Mouse (Mus musculus): Measurements from ENCODE around the gene Serpine1. TPM values are rescaled to one million over a fixed set of nuclear protein-coding genes. Genes with fewer than 3 reads are reported as not detected.

The Serpine1 gene
- polyA plus RNA-seq, 1 experiment: not detected

DNA sequence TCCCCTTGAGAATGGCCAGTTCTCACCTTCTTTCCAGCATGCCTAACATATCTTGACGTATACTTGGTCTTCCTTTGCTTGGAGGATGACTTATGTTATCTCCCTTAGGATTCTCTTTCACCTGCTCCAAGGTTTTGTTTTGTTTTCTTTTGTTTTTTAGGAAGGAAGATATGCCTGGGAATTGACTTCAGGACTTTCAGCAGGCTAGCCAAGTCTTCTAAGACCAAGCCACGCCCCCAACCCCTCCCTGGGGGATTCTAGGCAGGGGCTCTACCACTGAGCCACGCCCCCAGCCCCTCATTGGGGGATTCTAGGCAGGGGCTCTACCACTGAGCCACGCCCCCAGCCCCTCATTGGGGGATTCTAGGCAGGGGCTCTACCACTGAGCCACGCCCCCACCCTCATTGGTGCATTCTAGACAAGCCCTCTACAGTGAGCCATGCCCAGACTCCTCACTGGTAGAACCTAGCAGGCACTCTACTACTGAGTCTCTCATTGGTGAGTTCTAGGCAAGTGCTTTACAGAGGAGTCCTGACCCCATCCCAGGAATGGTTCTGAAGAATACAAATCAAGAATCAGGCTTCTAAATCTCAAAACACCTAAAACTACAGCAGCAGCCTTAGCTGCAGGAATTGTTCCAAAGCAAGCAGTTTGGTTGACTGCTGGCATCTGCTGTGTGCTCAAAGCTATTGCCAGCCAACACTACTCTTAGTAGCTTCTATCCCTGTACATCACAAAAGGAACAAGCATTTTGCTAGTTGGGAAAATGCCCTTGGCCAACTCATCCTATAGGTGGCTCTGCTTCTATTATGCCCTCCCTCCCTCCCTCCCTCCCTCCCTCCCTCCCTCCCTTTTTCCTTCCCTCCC is 39.7 kb upstream of the Serpine1 start:
- Histone ChIP-seq H3K9me3 (ENCODE audit: control insufficient read depth, low read length) (peaks cover 63% of the 10 kb centered on the region), H3K4me1 (ENCODE audit: control insufficient read depth) (peaks cover 48% of the 10 kb centered on the region), H3K27me3 (ENCODE audit: control insufficient read depth) (peaks cover 37% of the 10 kb centered on the region; the same call in 1 of the 2 replicates), H3K36me3 (ENCODE audit: control insufficient read depth) (peaks cover 56% of the 10 kb centered on the region), H3K4me3 (replicated peaks) (no peak overlapping the region)
- TF ChIP-seq GATA1 (IDR thresholded peaks at IDR 0.05; ENCODE audit: low read length): no peak
- no peak for TF ChIP-seq TAL1 (IDR thresholded peaks at IDR 0.05; ENCODE audit: low read length)

DNA sequence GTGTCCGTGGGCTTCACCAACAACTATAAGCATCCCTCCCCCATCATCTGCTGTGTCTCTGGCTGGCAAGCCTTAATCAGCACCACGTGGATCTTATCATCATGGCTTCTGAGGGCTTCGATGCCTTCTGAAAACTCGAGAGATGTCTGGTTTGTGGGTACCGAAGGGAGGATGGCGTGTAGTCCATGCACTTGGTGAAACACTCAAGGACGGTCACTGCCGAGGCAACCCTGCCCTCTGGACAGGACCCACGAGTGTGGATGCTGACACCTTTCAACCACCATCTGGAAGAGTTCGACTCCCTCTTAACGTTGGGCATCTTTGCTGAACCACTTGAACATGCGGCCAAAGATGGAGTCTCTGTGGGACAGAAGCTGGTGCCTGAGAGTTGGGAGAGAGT is 38.8 kb upstream of the Serpine1 start:
- Histone ChIP-seq H3K36me3 (ENCODE audit: control insufficient read depth) (peaks cover 62% of the 10 kb centered on the region), H3K4me1 (ENCODE audit: control insufficient read depth) (peaks cover 50% of the 10 kb centered on the region), H3K4me3 (replicated peaks) (no peak overlapping the region), H3K27me3 (ENCODE audit: control insufficient read depth) (peaks cover 37% of the 10 kb centered on the region; the same call in 1 of the 2 replicates), H3K9me3 (ENCODE audit: control insufficient read depth, low read length) (peaks cover 63% of the 10 kb centered on the region)
- TF ChIP-seq TAL1 (IDR thresholded peaks at IDR 0.05; ENCODE audit: low read length): no peak
- TF ChIP-seq GATA1 (IDR thresholded peaks at IDR 0.05; ENCODE audit: low read length): no peak

DNA sequence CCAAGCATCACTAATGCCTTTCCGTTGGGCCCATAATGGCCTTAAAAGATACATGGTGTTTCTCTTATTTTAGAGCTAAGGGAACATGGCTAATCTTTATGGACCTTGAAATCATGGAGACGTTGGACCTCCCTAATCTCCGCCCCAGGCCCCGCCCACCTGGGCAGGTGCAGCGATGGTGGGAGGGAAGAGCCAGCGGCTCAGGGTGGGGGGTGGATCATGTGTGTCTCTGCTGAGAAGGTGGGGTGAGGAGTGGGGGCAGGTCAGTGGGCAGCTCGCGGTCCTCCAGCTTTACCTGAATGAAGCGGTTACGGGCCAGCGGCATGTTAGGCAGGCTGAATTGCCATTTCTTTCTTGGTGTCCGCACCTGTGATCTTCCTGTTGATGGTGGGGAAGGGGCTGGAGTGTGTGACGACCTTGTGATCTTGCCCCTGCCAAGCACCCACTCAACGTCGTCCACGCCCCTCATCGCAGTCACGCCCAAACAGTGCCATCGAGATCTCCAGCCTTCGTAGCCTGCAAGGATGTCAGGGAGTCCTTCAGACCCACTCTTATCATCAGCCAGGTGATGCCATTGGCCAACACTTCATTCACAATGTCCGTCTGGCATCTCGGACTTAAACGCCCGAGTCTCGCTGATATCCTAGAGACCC is 38.0 kb upstream of the Serpine1 start:
- Histone ChIP-seq H3K27me3 (ENCODE audit: control insufficient read depth) (peaks cover 37% of the 10 kb centered on the region; the same call in 1 of the 2 replicates), H3K4me1 (ENCODE audit: control insufficient read depth) (peaks cover 52% of the 10 kb centered on the region), H3K36me3 (ENCODE audit: control insufficient read depth) (peaks cover 67% of the 10 kb centered on the region), H3K4me3 (replicated peaks) (no peak overlapping the region), H3K9me3 (ENCODE audit: control insufficient read depth, low read length) (peaks cover 61% of the 10 kb centered on the region)
- TF ChIP-seq GATA1 (IDR thresholded peaks at IDR 0.05; ENCODE audit: low read length): no peak
- TF ChIP-seq TAL1 (IDR thresholded peaks at IDR 0.05; ENCODE audit: low read length): no peak

DNA sequence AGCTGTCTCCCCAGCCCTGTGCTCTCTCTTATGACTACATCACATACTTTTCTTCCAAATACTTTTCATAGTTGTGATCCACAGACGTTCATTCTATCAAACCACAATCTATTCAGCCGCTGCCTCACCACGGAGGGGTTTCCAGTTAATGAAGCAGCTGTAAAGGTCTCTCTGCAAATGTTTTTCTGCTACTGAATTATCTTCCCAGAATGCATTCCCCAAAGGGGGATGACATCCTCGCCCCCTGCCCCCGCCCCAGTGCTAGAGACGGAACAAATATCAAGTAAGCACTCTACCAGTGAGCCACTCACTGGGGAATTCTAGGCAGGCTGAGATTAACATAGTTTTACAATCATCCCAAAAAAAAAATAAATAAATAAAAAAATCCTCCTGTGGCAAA is 36.0 kb upstream of the Serpine1 start:
- TF ChIP-seq TAL1 (IDR thresholded peaks at IDR 0.05; ENCODE audit: low read length): no peak
- no peak for TF ChIP-seq GATA1 (IDR thresholded peaks at IDR 0.05; ENCODE audit: low read length)
- H3K4me3 ChIP-seq (replicated peaks): no peak overlapping the region
- H3K36me3 ChIP-seq (ENCODE audit: control insufficient read depth): peaks cover 65% of the 10 kb centered on the region
- H3K4me1 ChIP-seq (ENCODE audit: control insufficient read depth): peaks cover 60% of the 10 kb centered on the region
- peaks cover 56% of the 10 kb centered on the region for H3K9me3 ChIP-seq (ENCODE audit: control insufficient read depth, low read length)
- H3K27me3 ChIP-seq (ENCODE audit: control insufficient read depth): peaks cover 21% of the 10 kb centered on the region; the same call in 1 of the 2 replicates

DNA sequence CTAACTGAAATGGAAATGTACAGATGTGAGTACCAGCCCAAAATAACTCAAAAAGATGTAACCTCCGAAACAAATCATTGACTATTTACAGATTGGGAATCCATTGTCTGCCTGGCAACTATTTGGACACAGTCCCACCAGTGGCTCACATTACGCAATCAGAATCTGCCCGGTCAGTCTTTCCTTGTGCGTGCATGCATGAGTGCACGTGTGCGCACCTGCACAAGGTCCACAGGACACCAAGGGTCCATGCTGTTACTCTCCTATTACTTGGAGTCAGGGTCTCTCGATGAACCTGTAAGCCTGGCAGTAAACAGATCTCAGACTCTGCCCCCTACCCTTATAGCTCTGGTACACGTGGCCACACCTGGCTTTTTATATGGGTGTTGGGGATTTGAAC is 35.6 kb upstream of the Serpine1 start:
- peaks cover 17% of the 10 kb centered on the region; the same call in 1 of the 2 replicates for H3K27me3 ChIP-seq (ENCODE audit: control insufficient read depth)
- TF ChIP-seq TAL1 (IDR thresholded peaks at IDR 0.05; ENCODE audit: low read length) (no peak), GATA1 (IDR thresholded peaks at IDR 0.05; ENCODE audit: low read length) (no peak)
- H3K9me3 ChIP-seq (ENCODE audit: control insufficient read depth, low read length): peaks cover 56% of the 10 kb centered on the region
- no peak overlapping the region for H3K4me3 ChIP-seq (replicated peaks)
- peaks cover 60% of the 10 kb centered on the region for H3K4me1 ChIP-seq (ENCODE audit: control insufficient read depth)
- H3K36me3 ChIP-seq (ENCODE audit: control insufficient read depth): peaks cover 62% of the 10 kb centered on the region

GRCm38 (mm10) chr5:137107024-137107423 is 35.0 kb upstream of the Serpine1 start:
- peaks cover 62% of the 10 kb centered on the region for H3K36me3 ChIP-seq (ENCODE audit: control insufficient read depth)
- peaks cover 14% of the 10 kb centered on the region; the same call in 1 of the 2 replicates for H3K27me3 ChIP-seq (ENCODE audit: control insufficient read depth)
- peaks cover 64% of the 10 kb centered on the region for H3K4me1 ChIP-seq (ENCODE audit: control insufficient read depth)
- peaks cover 56% of the 10 kb centered on the region for H3K9me3 ChIP-seq (ENCODE audit: control insufficient read depth, low read length)
- no peak overlapping the region for H3K4me3 ChIP-seq (replicated peaks)
- TF ChIP-seq TAL1 (IDR thresholded peaks at IDR 0.05; ENCODE audit: low read length): no peak
- no peak for TF ChIP-seq GATA1 (IDR thresholded peaks at IDR 0.05; ENCODE audit: low read length)

DNA sequence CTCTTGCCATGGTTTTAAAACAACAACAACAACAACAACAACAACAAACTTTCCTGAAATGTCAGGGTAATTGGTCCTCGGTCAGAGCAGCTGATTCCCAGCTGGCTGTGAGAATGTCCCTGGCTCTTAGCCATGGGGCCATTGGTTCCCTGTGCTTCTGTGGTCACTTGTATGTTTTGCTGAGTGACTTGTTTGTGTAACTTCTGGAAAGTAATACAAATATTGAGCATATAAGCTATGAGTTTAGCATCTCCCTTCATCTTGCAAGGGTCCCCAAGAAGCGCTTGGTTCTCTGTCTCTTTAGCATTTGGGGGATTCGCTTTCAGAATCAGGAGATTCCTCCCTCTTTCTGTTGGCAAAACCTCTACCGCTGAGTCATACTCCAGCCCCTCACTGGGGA is 34.4 kb upstream of the Serpine1 start:
- no peak overlapping the region for H3K4me3 ChIP-seq (replicated peaks)
- peaks cover 69% of the 10 kb centered on the region for H3K4me1 ChIP-seq (ENCODE audit: control insufficient read depth)
- peaks cover 14% of the 10 kb centered on the region; the same call in 1 of the 2 replicates for H3K27me3 ChIP-seq (ENCODE audit: control insufficient read depth)
- peaks cover 59% of the 10 kb centered on the region for H3K36me3 ChIP-seq (ENCODE audit: control insufficient read depth)
- peaks cover 52% of the 10 kb centered on the region for H3K9me3 ChIP-seq (ENCODE audit: control insufficient read depth, low read length)
- no peak for TF ChIP-seq TAL1 (IDR thresholded peaks at IDR 0.05; ENCODE audit: low read length)
- no peak for TF ChIP-seq GATA1 (IDR thresholded peaks at IDR 0.05; ENCODE audit: low read length)

DNA sequence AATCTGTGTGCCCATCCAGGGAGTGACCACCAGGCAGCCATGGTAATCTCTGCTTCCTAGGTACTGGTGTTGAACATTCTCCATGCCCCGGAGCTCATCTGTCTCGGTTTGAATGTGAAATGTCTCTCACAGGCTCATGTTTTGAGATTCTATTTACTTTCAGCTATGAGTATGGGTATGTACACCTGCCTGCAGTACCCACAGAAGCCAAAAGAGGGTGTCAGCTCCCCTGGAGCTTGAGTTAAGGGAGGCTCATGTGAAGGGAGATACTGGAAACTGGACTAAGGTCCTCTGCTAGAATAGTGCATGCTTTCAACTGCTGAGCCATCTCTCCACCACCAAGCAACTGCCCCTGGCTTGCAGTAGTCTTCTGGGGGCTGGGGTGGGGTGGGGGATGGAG is 31.9 kb upstream of the Serpine1 start:
- peak overlapping the region; percentile 60 for H3K4me3 ChIP-seq (replicated peaks)
- no peak for TF ChIP-seq TAL1 (IDR thresholded peaks at IDR 0.05; ENCODE audit: low read length)
- no peak for TF ChIP-seq GATA1 (IDR thresholded peaks at IDR 0.05; ENCODE audit: low read length)
- peaks cover 89% of the 10 kb centered on the region for H3K4me1 ChIP-seq (ENCODE audit: control insufficient read depth)
- peaks cover 30% of the 10 kb centered on the region for H3K9me3 ChIP-seq (ENCODE audit: control insufficient read depth, low read length)
- no peaks in the 10 kb centered on the region for H3K27me3 ChIP-seq (ENCODE audit: control insufficient read depth)
- H3K36me3 ChIP-seq (ENCODE audit: control insufficient read depth): peaks cover 53% of the 10 kb centered on the region

All from erythroblast, embryonic 14.5 days (primary cell).